Comparison of ENCODE assay signal across 9 mouse cellular contexts in the genomic region with DNA sequence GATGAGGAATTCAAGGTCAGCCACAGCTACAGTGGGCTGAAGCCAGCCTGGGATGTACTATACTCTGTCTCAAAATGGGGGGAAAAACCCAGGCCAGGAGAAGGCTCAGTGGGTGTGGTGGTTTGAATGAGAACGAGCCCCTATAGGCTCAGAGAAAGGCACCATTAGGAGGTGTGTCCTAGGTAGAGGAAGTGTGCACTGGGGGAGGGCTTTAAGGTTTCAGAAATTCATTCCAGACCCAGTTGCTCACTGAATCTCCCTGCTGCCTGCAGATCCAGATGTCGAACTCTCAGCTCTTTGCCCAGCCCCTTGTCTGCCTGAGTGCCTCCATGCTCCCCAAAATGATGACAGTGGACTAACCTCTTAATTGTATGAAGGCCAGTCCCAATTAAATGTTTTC. TPM values are rescaled to one million over a fixed set of nuclear protein-coding genes. Genes with fewer than 3 reads are reported as not detected.
DNase-seq lines count a peak whose midpoint lies in the region; ATAC-seq and TF ChIP-seq lines count a peak whose summit lies in the region.
"Had no signal": no experiment of that assay in that cellular context is flagged by ENCODE, and none has a peak within 500 bp of the region (broad histone marks: within the 10 kb centered on the region; RNA-seq: fewer than 3 reads in every experiment).

No protein-coding gene starts in this region.

- DNase-seq in 3T3-L1 (ENCODE audit: low read depth, low spot score), result peak; percentile 88
- peak; percentile 51 to 60 for DNase-seq in B cell, adult 2 months
- DNase-seq in left cerebral cortex, adult 2 months (ENCODE audit: extremely low spot score in 1 of 2, low spot score in 2 of 2), result no peak
- DNase-seq in gastrocnemius, postnatal 25 days, result no peak
- no peak for DNase-seq in urinary bladder, postnatal 4 days (ENCODE audit: low spot score in 2 of 2)
- DNase-seq: heart, adult 11 months had no signal

- H3K4me2 ChIP-seq in embryonic facial prominence, embryonic 13.5 days, result peak overlapping the region; percentile 27; the same call in 1 of the 2 replicates
- H3K4me2 ChIP-seq in liver, embryonic 12.5 days, result no peak overlapping the region
- H3K4me2 ChIP-seq: neural tube, embryonic 12.5 days had no signal

- peaks cover 21% of the 10 kb centered on the region for H3K4me1 ChIP-seq in embryonic facial prominence, embryonic 13.5 days
- H3K4me1 ChIP-seq in liver, embryonic 12.5 days, result peaks cover 25% of the 10 kb centered on the region

- no peaks in the 10 kb centered on the region for H3K27me3 ChIP-seq in embryonic facial prominence, embryonic 13.5 days
- H3K27me3 ChIP-seq in liver, embryonic 12.5 days (replicated peaks), result no peaks in the 10 kb centered on the region
- H3K27me3 ChIP-seq: neural tube, embryonic 12.5 days had no signal

- no peak overlapping the region for H3K9ac ChIP-seq in embryonic facial prominence, embryonic 13.5 days
- H3K9ac ChIP-seq in liver, embryonic 12.5 days, result no peak overlapping the region
- H3K9ac ChIP-seq: neural tube, embryonic 12.5 days had no signal

- ATAC-seq in embryonic facial prominence, embryonic 13.5 days (ENCODE audit: insufficient number of reproducible peaks, insufficient read depth, low FRiP score, low TSS enrichment, low read depth), result peak; percentile 82
- ATAC-seq in liver, embryonic 12.5 days, result peak; percentile 83

- no peaks in the 10 kb centered on the region for H3K36me3 ChIP-seq in embryonic facial prominence, embryonic 13.5 days
- H3K36me3 ChIP-seq in liver, embryonic 12.5 days, result no peaks in the 10 kb centered on the region
- H3K36me3 ChIP-seq: neural tube, embryonic 12.5 days had no signal

- H3K9me3 ChIP-seq in embryonic facial prominence, embryonic 13.5 days, result no peaks in the 10 kb centered on the region
- no peaks in the 10 kb centered on the region for H3K9me3 ChIP-seq in liver, embryonic 12.5 days (replicated peaks)
- H3K9me3 ChIP-seq: neural tube, embryonic 12.5 days had no signal

- peak overlapping the region; percentile 76 for H3K27ac ChIP-seq in embryonic facial prominence, embryonic 13.5 days
- H3K27ac ChIP-seq in liver, embryonic 12.5 days, result no peak overlapping the region
- H3K27ac ChIP-seq in left cerebral cortex, adult 2 months, result no peak overlapping the region
- H3K27ac ChIP-seq: neural tube, embryonic 12.5 days had no signal

- WGBS in embryonic facial prominence, embryonic 13.5 days, result 11% methylated on average over 2 of the region's 2 CpGs
- WGBS in liver, embryonic 12.5 days (ENCODE audit: insufficient replicate concordance), result 12% methylated on average over 2 of the region's 2 CpGs

- TF ChIP-seq CTCF in left cerebral cortex, adult 2 months (IDR thresholded peaks at IDR 0.05), result no peak

- 0 out of 2 replicates have a peak overlapping the region, but pooled peaks have one; percentile 1 for H3K4me3 ChIP-seq in embryonic facial prominence, embryonic 13.5 days
- H3K4me3 ChIP-seq in liver, embryonic 12.5 days, result no peak overlapping the region
- no peak overlapping the region for H3K4me3 ChIP-seq in left cerebral cortex, adult 2 months
- H3K4me3 ChIP-seq: neural tube, embryonic 12.5 days had no signal

- intact Hi-C loops in left cerebral cortex, adult 2 months (cut with DNase I), result no loop called here

RNA-seq across cellular contexts. Expression of a gene that starts 14.1 kb away (rescaled TPM):
- 11.6 and 12.7 TPM in 2 replicates for polyA plus RNA-seq in embryonic facial prominence, embryonic 13.5 days (2015; fragmentation: Nextera tagmentation; extraction: Ambion mirVana)
- 9.1 and 9.2 TPM in 2 replicates for polyA plus RNA-seq in liver, embryonic 12.5 days (2016; fragmentation: Nextera tagmentation; extraction: Ambion mirVana)
- 10 to 100 TPM; 68.0 to 73.2 TPM for total RNA-seq in left cerebral cortex, adult 2 months (2021)
- 10 to 100 TPM; 18.6 to 19.9 TPM for total RNA-seq in gastrocnemius, postnatal 25 days (2021)

RNA-seq across cellular contexts. Expression of a gene that starts 53.4 kb away (rescaled TPM):
- polyA plus RNA-seq in embryonic facial prominence, embryonic 13.5 days (2015; fragmentation: Nextera tagmentation; extraction: Ambion mirVana), result 49.0 and 56.1 TPM in 2 replicates
- 4.0 and 5.3 TPM in 2 replicates for polyA plus RNA-seq in liver, embryonic 12.5 days (2016; fragmentation: Nextera tagmentation; extraction: Ambion mirVana)
- 1 to 10 TPM in 1 of 2 experiments, under 1 TPM in 1; 0.75 to 1.1 TPM for total RNA-seq in left cerebral cortex, adult 2 months (2021)
- 1 to 10 TPM; 1.5 to 4.7 TPM for total RNA-seq in gastrocnemius, postnatal 25 days (2021)

Comparison
In these comparisons a context has a peak if more than half of its experiments do, and no peak if none do; other contexts are left out.
1. DNase-seq: peak in 3T3-L1 (single experiment) and B cell, adult 2 months (2 of 2); none in left cerebral cortex, adult 2 months (0 of 2), gastrocnemius, postnatal 25 days (single experiment) and urinary bladder, postnatal 4 days (0 of 2).